Mouse (Mus musculus) cerebellum, adult 11 months (tissue): Measurements from ENCODE around the gene Kdm1b.

Source experiments
- DNase-seq: peaks from one replicate; pipeline ENCODE4 v3.0.0; 2022

Kdm1b gene

DNA sequence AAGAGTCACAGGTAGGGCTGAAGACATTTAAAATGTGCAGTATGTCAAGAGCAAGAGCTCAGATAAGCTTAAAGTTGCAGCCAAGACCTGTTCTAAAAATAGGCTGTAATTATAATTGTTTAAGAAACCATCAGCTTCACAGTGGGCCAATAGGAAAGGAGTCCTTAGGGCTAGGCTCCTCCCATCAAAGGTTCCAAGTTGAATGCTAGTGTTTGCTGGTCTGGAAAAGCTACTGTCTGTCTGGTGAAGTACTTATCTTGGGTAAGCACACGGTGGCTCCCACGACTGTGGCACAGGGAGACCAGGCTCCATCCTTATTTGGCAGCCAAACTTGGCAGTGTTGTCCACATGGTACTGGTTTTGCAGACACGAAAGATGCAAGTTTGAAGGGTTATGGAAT, 69.6 kb downstream of the Kdm1b start:
- DNase-seq: no peak

DNA sequence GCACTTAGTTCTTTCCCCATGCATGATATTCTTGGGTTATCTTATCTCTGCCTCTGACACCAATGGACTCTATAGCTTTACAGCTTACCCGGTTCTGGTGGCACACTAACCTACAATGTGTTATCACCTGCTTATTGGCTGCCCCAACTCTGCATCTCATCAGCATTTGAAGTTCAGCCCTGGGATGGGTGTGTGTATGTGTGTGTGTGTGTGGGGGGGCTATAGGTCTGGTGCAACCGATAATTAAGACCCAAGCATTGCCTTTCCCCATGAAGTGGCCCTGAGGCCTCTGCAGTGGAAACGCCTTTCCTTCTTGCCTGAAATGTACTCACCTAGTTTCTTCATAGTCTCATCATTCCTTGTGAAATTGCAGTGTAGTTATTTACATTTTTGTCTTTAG, 72.7 kb downstream of the Kdm1b start:
- no peak for DNase-seq

DNA sequence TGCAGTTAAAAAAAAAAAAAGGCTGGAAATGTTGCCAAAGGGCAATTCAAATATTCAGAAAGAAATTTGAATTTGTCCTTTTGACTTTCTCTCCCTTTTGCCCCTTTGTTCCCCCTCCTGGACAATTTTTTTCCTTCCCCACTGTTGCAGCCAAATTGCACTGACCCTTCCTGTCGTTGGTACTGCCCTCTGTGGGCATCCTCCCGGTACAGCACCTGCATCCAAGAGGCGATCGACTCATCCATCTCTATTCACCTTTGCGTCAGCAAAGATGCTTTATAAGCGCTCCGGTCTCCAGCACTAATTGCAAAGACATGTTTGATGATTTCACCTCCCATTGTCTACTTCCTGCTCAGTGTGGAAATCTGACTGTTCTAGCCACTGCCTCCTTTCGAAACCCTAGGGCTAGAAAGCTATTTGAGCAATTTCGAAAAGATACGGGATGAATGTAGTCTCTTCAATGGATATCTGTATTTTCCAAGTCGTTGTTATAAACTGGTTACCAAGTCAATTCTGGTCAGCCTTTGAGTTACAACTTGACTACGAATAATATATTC, 78.1 kb downstream of the Kdm1b start:
- peak; percentile 26 for DNase-seq

DNA sequence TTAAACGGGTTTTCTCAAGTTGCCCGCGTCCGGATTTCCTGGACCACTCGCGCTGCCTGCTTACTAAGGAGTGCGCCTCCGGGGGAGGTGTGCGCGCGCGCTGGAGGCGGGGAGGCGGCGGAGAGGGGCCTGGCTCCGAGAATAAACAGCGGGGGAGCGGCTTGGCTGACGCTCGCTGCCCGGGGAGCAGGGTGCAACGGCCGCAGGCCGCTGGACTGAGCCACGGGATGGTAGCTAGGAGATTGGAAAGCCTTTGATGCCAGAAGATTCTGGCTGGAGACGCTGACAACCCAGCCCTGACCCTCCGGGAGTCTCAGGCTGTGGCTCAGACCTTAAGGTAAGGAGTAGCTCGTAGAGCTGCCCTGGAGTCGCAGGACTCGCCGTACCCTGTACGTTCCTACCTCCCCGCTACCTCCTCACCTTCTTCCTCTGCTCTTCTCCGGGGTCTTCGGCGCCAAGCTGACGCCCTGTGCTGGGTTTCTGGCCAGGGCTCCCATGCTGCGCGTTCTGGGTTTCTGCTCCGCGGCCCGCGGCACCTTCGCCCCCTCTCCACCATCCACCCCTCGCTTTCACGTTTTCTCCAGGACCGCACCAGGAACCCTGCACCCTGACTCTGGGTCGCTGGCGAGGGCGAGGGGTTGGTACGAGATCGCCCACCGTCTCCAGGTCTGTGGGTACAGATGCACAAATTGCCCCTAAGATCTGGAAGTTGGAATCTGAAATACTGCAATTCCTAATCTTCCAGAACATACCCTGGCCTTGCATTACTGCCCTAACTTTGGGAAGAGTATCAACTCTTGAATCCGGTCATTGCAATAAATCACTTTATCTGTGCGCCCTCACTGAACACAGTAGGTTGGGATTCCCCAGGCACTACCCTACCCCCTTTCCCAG, 79.5 kb downstream of the Kdm1b start, which contains the start of gene Rnf144b:
Rnf144b (plus strand) TSS at position 120 of the 894 bp plus-strand sequence.
- DNase-seq: peak; percentile 24

DNA sequence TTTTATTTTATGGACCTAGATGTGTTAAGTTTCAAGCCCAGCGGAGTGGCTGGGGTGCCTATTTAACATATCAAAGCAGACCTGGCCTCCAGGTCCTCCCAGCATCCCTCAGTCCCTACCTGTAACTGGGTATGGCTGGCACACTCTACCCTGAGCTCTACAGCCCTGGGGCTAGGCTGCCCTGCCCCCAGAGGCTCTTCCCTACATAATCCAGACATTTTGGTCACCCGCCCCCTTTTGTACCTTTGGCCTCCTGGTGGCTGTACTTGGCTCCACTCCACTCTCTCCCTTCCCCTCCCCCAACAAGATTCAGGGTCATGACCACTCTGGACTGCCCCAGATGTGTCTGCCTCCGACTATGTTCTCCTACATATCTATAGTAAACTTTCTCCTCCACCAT, 81.2 kb downstream of the Kdm1b start:
- DNase-seq: no peak

DNA sequence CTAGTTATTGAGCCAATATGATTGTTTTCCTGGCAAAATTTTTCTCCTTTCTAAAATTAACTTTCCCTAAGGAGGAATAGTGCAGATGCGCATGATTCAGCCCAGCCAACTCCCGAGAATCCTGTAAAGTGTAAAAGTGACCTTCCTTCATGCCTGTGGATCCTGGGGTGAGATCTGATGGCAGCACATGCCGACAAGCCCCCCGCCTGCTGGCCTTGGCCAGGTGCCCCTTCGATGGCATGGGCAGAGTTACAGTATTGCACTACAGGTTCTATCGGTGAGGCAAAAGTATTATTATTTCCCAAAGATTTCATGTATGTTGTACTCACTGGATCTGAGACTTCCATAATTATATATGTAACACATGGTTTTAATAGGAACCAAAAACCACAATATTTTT, 81.7 kb downstream of the Kdm1b start:
- no peak for DNase-seq

DNA sequence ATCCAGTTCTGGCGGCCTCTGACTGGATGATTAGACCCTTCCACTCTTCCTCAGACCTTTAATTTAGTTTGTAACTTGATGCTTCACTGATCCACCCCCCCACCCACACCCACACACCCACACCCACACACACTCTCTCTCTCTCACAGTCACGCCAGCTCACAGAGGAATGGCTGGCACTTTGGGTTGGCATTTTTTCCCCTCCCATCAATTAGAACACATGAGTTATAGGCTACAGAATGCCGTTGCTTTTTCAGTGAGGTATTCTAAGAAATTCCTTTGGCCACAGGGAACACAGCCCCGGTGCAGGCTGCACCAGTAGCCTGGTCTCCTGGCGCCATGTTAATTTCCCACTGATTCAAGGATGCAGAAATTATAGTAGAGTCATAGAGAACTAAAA, 82.3 kb downstream of the Kdm1b start:
- DNase-seq: no peak

DNA sequence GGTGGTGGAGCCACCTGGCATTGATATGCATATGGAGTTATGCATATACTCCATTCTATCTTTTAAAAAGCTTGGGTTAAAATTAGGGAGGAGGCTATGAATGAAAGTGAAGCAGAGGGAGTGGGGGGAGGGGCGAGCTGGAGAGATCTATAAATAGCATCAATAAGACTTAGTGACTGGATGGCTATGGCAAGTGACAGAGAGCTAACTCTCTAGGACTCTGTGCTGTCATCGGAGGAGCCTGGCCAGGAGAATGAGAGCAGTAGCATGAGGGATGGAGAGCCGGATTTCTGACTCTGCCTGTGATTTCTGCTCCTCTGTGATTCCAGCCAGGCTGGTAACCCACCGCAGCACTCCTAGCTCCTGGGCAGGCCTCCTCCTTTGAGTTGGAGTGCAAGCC, 85.8 kb downstream of the Kdm1b start:
- no peak for DNase-seq

DNA sequence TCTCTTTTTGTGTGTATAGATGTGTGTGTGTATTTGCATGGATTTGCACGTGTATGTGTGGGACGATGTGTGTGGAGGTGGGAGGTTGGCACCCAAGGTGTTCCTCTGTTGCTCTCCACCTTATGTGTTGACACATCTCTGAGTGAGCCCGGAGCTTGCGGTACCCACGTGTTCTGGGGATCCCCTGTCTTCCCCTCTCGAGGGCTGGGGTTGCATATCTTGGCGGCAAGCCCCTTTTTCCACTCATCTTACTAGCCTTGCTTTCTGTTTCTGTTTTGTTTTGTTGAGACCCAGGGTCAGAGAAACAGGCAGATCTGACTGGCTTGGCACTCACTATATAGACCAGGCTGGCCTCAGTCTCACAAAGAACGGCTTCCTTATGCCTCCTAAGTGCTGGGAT, 89.8 kb downstream of the Kdm1b start:
- DNase-seq: no peak

DNA sequence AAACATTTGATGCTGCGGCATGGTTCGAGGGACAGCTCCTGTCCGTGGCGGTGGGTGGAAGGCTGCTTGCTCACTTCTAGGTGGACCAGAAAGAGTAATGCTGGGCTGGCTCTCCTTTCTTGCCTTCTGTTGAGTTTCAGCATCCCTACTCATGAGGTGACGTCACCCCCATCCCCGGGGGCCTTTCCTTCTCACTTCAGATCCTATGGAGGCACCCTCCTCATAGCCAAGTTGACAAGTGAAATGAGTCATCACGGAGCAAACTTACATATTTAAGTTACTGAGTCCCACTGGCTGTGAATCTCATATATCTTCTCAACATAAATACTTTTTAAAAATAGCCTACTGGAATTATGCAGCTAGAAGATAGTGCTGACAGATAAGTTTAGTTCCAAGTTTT, 91.5 kb downstream of the Kdm1b start:
- no peak for DNase-seq
